14 mouse cellular contexts compared by ENCODE assay signal in genomic region chr8:103413589-103414575, GRCm38 (mm10).
DNase-seq lines count a peak whose midpoint lies in the region; ATAC-seq and TF ChIP-seq lines count a peak whose summit lies in the region.
"Had no signal": no experiment of that assay in that cellular context is flagged by ENCODE, and none has a peak within 500 bp of the region (broad histone marks: within the 10 kb centered on the region; RNA-seq: fewer than 3 reads in every experiment).

No protein-coding gene starts in this region.

- H3K9ac ChIP-seq in intestine, embryonic 16.5 days (ENCODE audit: low read depth, low read length) = no peak overlapping the region
- H3K9ac ChIP-seq in liver, embryonic 16.5 days (ENCODE audit: low read depth, low read length) = no peak overlapping the region
- H3K9ac ChIP-seq: heart, embryonic 12.5 days had no signal

- H3K4me3 ChIP-seq in intestine, embryonic 16.5 days (ENCODE audit: low read length) = no peak overlapping the region
- no peak overlapping the region for H3K4me3 ChIP-seq in liver, embryonic 16.5 days (ENCODE audit: low read depth, low read length)
- H3K4me3 ChIP-seq: heart, embryonic 12.5 days; myocyte had no signal

- no peak for TF ChIP-seq POLR2A in brain, embryonic 14.5 days (IDR thresholded peaks at IDR 0.05; ENCODE audit: borderline replicate concordance, extremely low read depth, insufficient read depth, insufficient read length, poor library complexity, severe bottlenecking)

- peak overlapping the region; percentile 45; the same call in 1 of the 2 replicates for H3K27ac ChIP-seq in intestine, embryonic 16.5 days (ENCODE audit: low read length)
- no peak overlapping the region; the same call in 1 of the 2 replicates for H3K27ac ChIP-seq in liver, embryonic 16.5 days (ENCODE audit: low read length)

- DNase-seq in kidney, adult 9 months = peak; percentile 9
- DNase-seq in kidney, adult 11 months = no peak
- peak; percentile 49 for DNase-seq in brain, embryonic 14.5 days (ENCODE audit: low read depth)
- DNase-seq in frontal cortex, postnatal 36 days (ENCODE audit: low spot score in 2 of 2) = no peak
- no peak for DNase-seq in cerebellum, postnatal 10 days
- DNase-seq in right cerebral cortex, postnatal 4 days = no peak
- DNase-seq: adrenal gland, postnatal 25 days; cerebellum, postnatal 14 days; thymus, postnatal 14 days had no signal

- H3K4me2 ChIP-seq in intestine, embryonic 16.5 days (ENCODE audit: low read depth, low read length) = no peak overlapping the region
- no peak overlapping the region for H3K4me2 ChIP-seq in liver, embryonic 16.5 days (ENCODE audit: low read depth, low read length)
- H3K4me2 ChIP-seq: heart, embryonic 12.5 days had no signal

- H3K9me3 ChIP-seq in intestine, embryonic 16.5 days (ENCODE audit: control insufficient read depth, low read length) = no peaks in the 10 kb centered on the region
- H3K9me3 ChIP-seq in liver, embryonic 16.5 days (replicated peaks; ENCODE audit: control insufficient read depth, low read length) = no peaks in the 10 kb centered on the region
- H3K9me3 ChIP-seq: heart, embryonic 12.5 days had no signal

- H3K27me3 ChIP-seq in intestine, embryonic 16.5 days (replicated peaks; ENCODE audit: control insufficient read depth, insufficient read depth, low read length) = no peaks in the 10 kb centered on the region
- no peaks in the 10 kb centered on the region for H3K27me3 ChIP-seq in liver, embryonic 16.5 days (ENCODE audit: control insufficient read depth, insufficient read depth, low read depth, low read length)
- H3K27me3 ChIP-seq: heart, embryonic 12.5 days had no signal

- peaks cover 13% of the 10 kb centered on the region for H3K4me1 ChIP-seq in intestine, embryonic 16.5 days (ENCODE audit: control insufficient read depth, insufficient read depth, low read length)
- no peaks in the 10 kb centered on the region; the same call in 1 of the 2 replicates for H3K4me1 ChIP-seq in liver, embryonic 16.5 days (ENCODE audit: control insufficient read depth, low read depth, low read length)

- no peaks in the 10 kb centered on the region for H3K36me3 ChIP-seq in intestine, embryonic 16.5 days (ENCODE audit: control insufficient read depth, insufficient read depth, low read length)
- H3K36me3 ChIP-seq in liver, embryonic 16.5 days (ENCODE audit: control insufficient read depth, insufficient read depth) = no peaks in the 10 kb centered on the region
- H3K36me3 ChIP-seq: heart, embryonic 12.5 days had no signal

- 51% methylated on average over 11 of the region's 11 CpGs for whole genome bisulfite sequencing in intestine, embryonic 16.5 days
- 56% methylated on average over 11 of the region's 11 CpGs for WGBS in liver, embryonic 16.5 days (ENCODE audit: insufficient replicate concordance)

- peak; percentile 86 for ATAC-seq in intestine, embryonic 16.5 days
- peak; percentile 65 for ATAC-seq in liver, embryonic 16.5 days (ENCODE audit: low read depth)
- ATAC-seq: forebrain, embryonic 16.5 days had no signal

- no peak for TF ChIP-seq CTCF in brain, embryonic 14.5 days (IDR thresholded peaks at IDR 0.05; ENCODE audit: borderline replicate concordance, extremely low read depth, insufficient read depth, insufficient read length)

Comparison
In these comparisons a context has a peak if more than half of its experiments do, and no peak if none do; other contexts are left out.
1. DNase-seq: peak in kidney, adult 9 months (single experiment) and brain, embryonic 14.5 days (single experiment); none in kidney, adult 11 months (single experiment), frontal cortex, postnatal 36 days (0 of 2), cerebellum, postnatal 10 days (0 of 2) and right cerebral cortex, postnatal 4 days (single experiment).